Mouse (Mus musculus): ENCODE measurements around the gene Bpifa3. TPM values are rescaled to one million over a fixed set of nuclear protein-coding genes. Genes with fewer than 3 reads are reported as not detected.
"Not testable (repeated sequence)": the region's sequence is repeated elsewhere in the genome, so short reads cannot be mapped to it uniquely, and the experiment has no call there.

Gene Bpifa3
- polyA plus RNA-seq, 1 experiment from 2014 or later = not detected

GRCm38 (mm10) chr2:154183061-154183460, 52.9 kb downstream of the Bpifa3 start:
- 89% methylated on average over 4 of the region's 4 CpGs for WGBS
- not testable (repeated sequence) for H3K9ac ChIP-seq; H3K9me3 ChIP-seq; H3K4me1 ChIP-seq; H3K4me2 ChIP-seq; H3K27ac ChIP-seq; H3K4me3 ChIP-seq; H3K36me3 ChIP-seq (replicated peaks); ATAC-seq (replicated peaks); H3K27me3 ChIP-seq (replicated peaks)

- no peaks in the 10 kb centered on the region for H3K9me3 ChIP-seq
- H3K27me3 ChIP-seq (replicated peaks) = no peaks in the 10 kb centered on the region
- no peak overlapping the region for H3K4me2 ChIP-seq
- no peaks in the 10 kb centered on the region for H3K36me3 ChIP-seq (replicated peaks)
- ATAC-seq (replicated peaks) = no peak
- 88% methylated on average over 6 of the region's 6 CpGs for WGBS
- no peaks in the 10 kb centered on the region for H3K4me1 ChIP-seq
- no peak overlapping the region for H3K9ac ChIP-seq
- H3K4me3 ChIP-seq = no peak overlapping the region
- H3K27ac ChIP-seq = no peak overlapping the region
Observed at GRCm38 (mm10) chr2:154185319-154185718, 55.2 kb downstream of the Bpifa3 start.

- 90% methylated on average over 3 of the region's 3 CpGs for WGBS
- Histone ChIP-seq H3K4me3 (no peak overlapping the region), H3K4me2 (no peak overlapping the region), H3K27ac (no peak overlapping the region), H3K36me3 (replicated peaks) (no peaks in the 10 kb centered on the region), H3K9ac (no peak overlapping the region), H3K27me3 (replicated peaks) (no peaks in the 10 kb centered on the region), H3K9me3 (no peaks in the 10 kb centered on the region), H3K4me1 (no peaks in the 10 kb centered on the region)
- ATAC-seq (replicated peaks) = no peak
Observed at GRCm38 (mm10) chr2:154185748-154186147, 55.6 kb downstream of the Bpifa3 start.

DNA sequence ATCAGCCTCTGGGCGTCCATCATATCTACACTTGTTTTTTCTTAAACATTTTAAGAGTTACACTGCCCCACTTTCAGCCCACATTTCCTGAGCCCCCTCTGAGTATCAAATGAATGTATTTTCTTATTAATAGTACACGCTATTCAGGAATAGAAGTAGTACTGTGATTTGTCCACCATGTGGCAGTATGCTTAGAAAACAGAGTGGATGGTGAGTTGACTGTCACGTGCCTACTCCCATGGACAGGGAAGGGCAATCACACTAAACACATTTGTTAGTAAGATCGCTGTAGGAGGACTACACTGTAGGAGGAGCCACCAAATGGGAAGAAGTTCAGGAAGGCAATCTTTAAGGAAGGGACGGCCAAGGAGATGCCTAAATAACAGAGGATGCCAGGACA, 57.3 kb downstream of the Bpifa3 start:
- no peak overlapping the region for H3K4me3 ChIP-seq
- no peaks in the 10 kb centered on the region for H3K36me3 ChIP-seq (replicated peaks)
- no peaks in the 10 kb centered on the region for H3K27me3 ChIP-seq (replicated peaks)
- H3K4me2 ChIP-seq = no peak overlapping the region
- ATAC-seq (replicated peaks) = no peak
- H3K9me3 ChIP-seq = no peaks in the 10 kb centered on the region
- H3K4me1 ChIP-seq = no peaks in the 10 kb centered on the region
- no peak overlapping the region for H3K9ac ChIP-seq
- H3K27ac ChIP-seq = no peak overlapping the region
- 46% methylated on average over 5 of the region's 5 CpGs for WGBS

Other genes starting within 250 kb of the Bpifa3 start
- gene Bpifb6, start 229.9 kb upstream of the Bpifa3 start, polyA plus RNA-seq (2015; fragmentation: Nextera tagmentation; extraction: Ambion mirVana) = not detected in 2 replicates
- gene Bpifb3, start 212.1 kb upstream of the Bpifa3 start, polyA plus RNA-seq (2015; fragmentation: Nextera tagmentation; extraction: Ambion mirVana) = not detected in 2 replicates
- gene Bpifb4, start 192.1 kb upstream of the Bpifa3 start, polyA plus RNA-seq (2015; fragmentation: Nextera tagmentation; extraction: Ambion mirVana) = not detected in 2 replicates
- not detected in 2 replicates for gene Bpifa6, start 155.4 kb upstream of the Bpifa3 start, polyA plus RNA-seq (2015; fragmentation: Nextera tagmentation; extraction: Ambion mirVana)
- not detected in 2 replicates for gene Bpifa2, start 122.1 kb upstream of the Bpifa3 start, polyA plus RNA-seq (2015; fragmentation: Nextera tagmentation; extraction: Ambion mirVana)
- not detected in 2 replicates for gene Bpifa1, start 12.5 kb downstream of the Bpifa3 start, polyA plus RNA-seq (2015; fragmentation: Nextera tagmentation; extraction: Ambion mirVana)
- gene Bpifa5, start 32.3 kb downstream of the Bpifa3 start, polyA plus RNA-seq (2015; fragmentation: Nextera tagmentation; extraction: Ambion mirVana) = not detected in 2 replicates
- gene Bpifb1, start 60.5 kb downstream of the Bpifa3 start, polyA plus RNA-seq (2015; fragmentation: Nextera tagmentation; extraction: Ambion mirVana) = 0.50 and 0.66 TPM in 2 replicates
- gene Bpifb5, start 93.4 kb downstream of the Bpifa3 start, polyA plus RNA-seq (2015; fragmentation: Nextera tagmentation; extraction: Ambion mirVana) = 0.13 and 0.41 TPM in 2 replicates
- not detected in 2 replicates for gene Bpifb9a, start 127.5 kb downstream of the Bpifa3 start, polyA plus RNA-seq (2015; fragmentation: Nextera tagmentation; extraction: Ambion mirVana)
- gene Bpifb9b, start 176.9 kb downstream of the Bpifa3 start, polyA plus RNA-seq (2015; fragmentation: Nextera tagmentation; extraction: Ambion mirVana) = not detected in 2 replicates
- gene Cdk5rap1, start 242.7 kb downstream of the Bpifa3 start, polyA plus RNA-seq (2015; fragmentation: Nextera tagmentation; extraction: Ambion mirVana) = 14.0 and 16.5 TPM in 2 replicates

Data from midbrain, embryonic 15.5 days (tissue).